In genomic region chr3:41563211-41563931, GRCm38 (mm10) we compare ENCODE assay signal across 8 mouse cellular contexts. TPM values are rescaled to one million over a fixed set of nuclear protein-coding genes. Genes with fewer than 3 reads are reported as not detected.
DNase-seq lines count a peak whose midpoint lies in the region; ATAC-seq and TF ChIP-seq lines count a peak whose summit lies in the region.

No protein-coding gene starts in this region.

- H3K4me1 ChIP-seq in hindbrain, postnatal 0 days (ENCODE audit: insufficient read depth, low read length), result no peaks in the 10 kb centered on the region

- peak overlapping the region; percentile 91 for H3K4me2 ChIP-seq in hindbrain, postnatal 0 days (ENCODE audit: low read depth, low read length)

- no peaks in the 10 kb centered on the region for H3K36me3 ChIP-seq in hindbrain, postnatal 0 days (ENCODE audit: insufficient read depth, low read length)

- no peaks in the 10 kb centered on the region for H3K27me3 ChIP-seq in hindbrain, postnatal 0 days (ENCODE audit: insufficient read depth, low read length)

- DNase-seq in T-cell, adult 2 months (ENCODE audit: low spot score), result peak; percentile 67
- peak; percentile 62 to 75 for DNase-seq in cerebellum, postnatal 4 days (ENCODE audit: low spot score in 2 of 2)
- peak; percentile 89 for DNase-seq in gastrocnemius, adult 2 months
- DNase-seq in hindbrain, postnatal 0 days (ENCODE audit: low spot score), result peak; percentile 85
- DNase-seq in left cerebral cortex, adult 2 months (ENCODE audit: extremely low spot score in 1 of 2, low spot score in 2 of 2), result peak; percentile 76 to 79
- DNase-seq in right cerebral cortex, adult 2 months (ENCODE audit: low spot score in 2 of 2), result peak; percentile 69 to 81
- peak; percentile 31 for DNase-seq in urinary bladder, postnatal 10 days (ENCODE audit: low spot score)

- peak; percentile 74 for ATAC-seq in hindbrain, postnatal 0 days
- peak; percentile 66 for ATAC-seq in megakaryocyte, adult 5-6 weeks (ENCODE audit: poor library complexity, severe bottlenecking)

- H3K27ac ChIP-seq in gastrocnemius, adult 2 months, result peak overlapping the region; percentile 98
- peak overlapping the region; percentile 93 for H3K27ac ChIP-seq in hindbrain, postnatal 0 days
- H3K27ac ChIP-seq in left cerebral cortex, adult 2 months, result peak overlapping the region; percentile 86

- peak overlapping the region; percentile 85 for H3K9ac ChIP-seq in hindbrain, postnatal 0 days (replicated peaks; ENCODE audit: low read length)

- peak overlapping the region; percentile 96 for H3K4me3 ChIP-seq in gastrocnemius, adult 2 months
- peak overlapping the region; percentile 84 for H3K4me3 ChIP-seq in hindbrain, postnatal 0 days (ENCODE audit: low read length)
- peak overlapping the region; percentile 73 for H3K4me3 ChIP-seq in left cerebral cortex, adult 2 months

- peak; percentile 64 for TF ChIP-seq CTCF in gastrocnemius, adult 2 months (IDR thresholded peaks at IDR 0.05)
- peak; percentile 62 for TF ChIP-seq CTCF in hindbrain, postnatal 0 days (IDR thresholded peaks at IDR 0.05; ENCODE audit: low read depth)
- peak; percentile 53 for TF ChIP-seq CTCF in left cerebral cortex, adult 2 months (IDR thresholded peaks at IDR 0.05)

- under 1% methylated on average over 79 of the region's 81 CpGs for WGBS in hindbrain, postnatal 0 days

- intact Hi-C loops in gastrocnemius, adult 2 months (cut with DNase I), result loop anchor here (2.0 to 10.0 kb wide), 5 partner anchors 34 to 379 kb away; no protein-coding TSS in a partner anchor
- intact Hi-C loops in left cerebral cortex, adult 2 months (cut with DNase I), result loop anchor here (2.0 to 5.0 kb wide), 2 partner anchors 216 to 381 kb away; no protein-coding TSS in a partner anchor

- H3K9me3 ChIP-seq in hindbrain, postnatal 0 days (ENCODE audit: low read length), result no peaks in the 10 kb centered on the region

RNA-seq across cellular contexts. Expression of gene Jade1, which starts 7.8 kb away (rescaled TPM):
- 10 to 100 TPM; 17.5 to 24.2 TPM for total RNA-seq in gastrocnemius, adult 2 months (2021)
- 19.1 and 33.4 TPM in 2 replicates for total RNA-seq in hindbrain, postnatal 0 days (2014; rRNA removed)
- polyA plus RNA-seq in hindbrain, postnatal 0 days (2015; fragmentation: Nextera tagmentation; extraction: Ambion mirVana), result 18.0 and 18.7 TPM in 2 replicates
- total RNA-seq in left cerebral cortex, adult 2 months (2021), result 10 to 100 TPM; 40.5 to 44.7 TPM
- total RNA-seq in megakaryocyte, adult 5-6 weeks (2015), result 23.4 and 26.5 TPM in 2 replicates
- 17.7 and 20.4 TPM in 2 replicates for total RNA-seq in megakaryocyte, adult 5-6 weeks (2017)

Comparison
In these comparisons a context has a peak if more than half of its experiments do, and no peak if none do; other contexts are left out.
1. Peak in every context shown above with its lines: DNase-seq, ATAC-seq, H3K4me3 ChIP-seq and H3K27ac ChIP-seq.
2. DNase-seq: peak in every context shown above with its lines; median percentile 89 in gastrocnemius, adult 2 months; 85 in hindbrain, postnatal 0 days; 78 in left cerebral cortex, adult 2 months; 75 in right cerebral cortex, adult 2 months; 68 in cerebellum, postnatal 4 days; 67 in T-cell, adult 2 months; 31 in urinary bladder, postnatal 10 days.